Comparison of ENCODE assay signal across 8 mouse cellular contexts in the genomic region with DNA sequence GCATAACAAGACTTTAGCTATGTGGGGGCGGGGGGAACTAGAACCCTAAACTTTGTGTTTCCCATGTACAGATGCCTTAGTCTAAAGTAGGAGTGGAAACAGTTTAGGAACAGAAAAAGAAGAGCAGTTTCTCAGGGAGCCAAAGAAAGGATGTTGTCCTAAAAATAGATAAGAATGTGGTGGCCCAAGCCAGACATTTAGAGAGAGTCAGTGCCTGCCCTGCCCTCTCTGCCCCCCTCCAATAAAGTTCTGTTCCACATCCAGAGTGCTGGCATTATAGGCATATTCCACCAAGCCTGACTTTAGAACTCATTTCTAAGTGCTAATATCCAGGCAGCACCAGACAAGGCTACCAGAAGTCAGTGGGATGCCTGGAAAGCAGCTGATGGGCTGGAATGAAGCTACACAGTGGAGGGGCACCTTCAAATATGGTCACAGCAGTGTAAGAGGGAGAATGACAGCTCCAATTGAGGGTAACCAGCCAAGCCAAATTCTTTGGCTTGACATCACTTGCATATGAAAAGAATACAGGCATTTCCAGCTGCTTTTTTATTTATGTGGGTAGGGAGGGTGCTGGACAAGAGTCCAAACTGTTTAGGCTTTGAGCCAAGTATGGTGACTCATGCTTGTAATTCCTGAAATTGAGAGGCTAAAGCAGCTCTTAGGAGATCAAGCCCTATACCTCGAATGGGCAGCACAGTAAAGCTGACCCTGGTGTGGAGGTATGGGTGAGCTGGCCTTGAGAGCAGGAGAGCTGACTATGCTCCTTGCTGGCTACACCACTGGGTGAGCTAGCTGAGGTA. TPM values are rescaled to one million over a fixed set of nuclear protein-coding genes. Genes with fewer than 3 reads are reported as not detected.
DNase-seq lines count a peak whose midpoint lies in the region; ATAC-seq lines count a peak whose summit lies in the region.

No protein-coding gene starts in this region.

- intact Hi-C loops in left cerebral cortex, postnatal 4 days (cut with DNase I) = no loop called here
- intact Hi-C loops in left cerebral cortex, postnatal 14 days (cut with DNase I) = no loop called here

- H3K27me3 ChIP-seq in heart, embryonic 12.5 days (replicated peaks) = no peaks in the 10 kb centered on the region

- no peak overlapping the region for H3K4me3 ChIP-seq in heart, embryonic 12.5 days

- H3K4me1 ChIP-seq in heart, embryonic 12.5 days (replicated peaks) = peaks cover 20% of the 10 kb centered on the region

- H3K9me3 ChIP-seq in heart, embryonic 12.5 days (replicated peaks) = no peaks in the 10 kb centered on the region

- WGBS in heart, embryonic 12.5 days = 54% methylated on average over 2 of the region's 2 CpGs

- 0 out of 2 replicates have a peak overlapping the region, but pooled peaks have one; percentile 8 for H3K4me2 ChIP-seq in heart, embryonic 12.5 days

- H3K9ac ChIP-seq in heart, embryonic 12.5 days = no peak overlapping the region; the same call in 1 of the 2 replicates

- peak; percentile 64 for ATAC-seq in heart, embryonic 12.5 days (ENCODE audit: insufficient number of reproducible peaks, low FRiP score)

- peak overlapping the region; percentile 88 for H3K27ac ChIP-seq in heart, embryonic 12.5 days (ENCODE audit: poor library complexity, severe bottlenecking)

- peak; percentile 19 for DNase-seq in left cerebral cortex, postnatal 4 days
- DNase-seq in left cerebral cortex, postnatal 14 days (ENCODE audit: low spot score in 2 of 2) = no peak
- peak; percentile 6 for DNase-seq in adrenal gland, postnatal 25 days
- peak; percentile 82 for DNase-seq in kidney, postnatal 14 days
- DNase-seq in urinary bladder, postnatal 25 days (ENCODE audit: low spot score) = peak; percentile 52
- no peak for DNase-seq in layer of hippocampus, adult 8-10 months (ENCODE audit: low spot score in 2 of 2)
- no peak for DNase-seq in right cerebral cortex, adult 18-20 months

- no peaks in the 10 kb centered on the region for H3K36me3 ChIP-seq in heart, embryonic 12.5 days

RNA-seq across cellular contexts. Expression of a gene that starts 6.6 kb away (rescaled TPM):
- 10 to 100 TPM; 46.2 to 48.3 TPM for total RNA-seq in left cerebral cortex, postnatal 4 days (2021)
- 10 to 100 TPM; 54.7 to 55.1 TPM for total RNA-seq in left cerebral cortex, postnatal 14 days (2021)
- 54.0 and 56.7 TPM in 2 replicates for total RNA-seq in adrenal gland, postnatal 25 days (2021)
- polyA plus RNA-seq in heart, embryonic 12.5 days (2016; fragmentation: Nextera tagmentation; extraction: Ambion mirVana) = 56.9 and 63.5 TPM in 2 replicates
- total RNA-seq in layer of hippocampus, adult 8-10 months (2022) = 10 to 100 TPM; 42.0 to 52.7 (median 48.8) TPM

RNA-seq across cellular contexts. Expression of a gene that starts 24.7 kb away (rescaled TPM):
- total RNA-seq in left cerebral cortex, postnatal 4 days (2021) = 100 to 1,000 TPM in 1 of 2 experiments, 10 to 100 TPM in 1; 97.1 to 104 TPM
- total RNA-seq in left cerebral cortex, postnatal 14 days (2021) = 10 to 100 TPM; 90.1 to 91.0 TPM
- 84.8 and 104 TPM in 2 replicates for total RNA-seq in adrenal gland, postnatal 25 days (2021)
- 43.8 and 43.9 TPM in 2 replicates for polyA plus RNA-seq in heart, embryonic 12.5 days (2016; fragmentation: Nextera tagmentation; extraction: Ambion mirVana)
- 100 to 1,000 TPM in 2 of 4 experiments, 10 to 100 TPM in 2; 87.4 to 109 (median 99.4) TPM for total RNA-seq in layer of hippocampus, adult 8-10 months (2022)

RNA-seq across cellular contexts. Expression of a gene that starts 33.1 kb away (rescaled TPM):
- total RNA-seq in left cerebral cortex, postnatal 4 days (2021) = 100 to 1,000 TPM; 123 to 135 TPM
- total RNA-seq in left cerebral cortex, postnatal 14 days (2021) = 100 to 1,000 TPM; 182 to 186 TPM
- 143 and 171 TPM in 2 replicates for total RNA-seq in adrenal gland, postnatal 25 days (2021)
- 50.3 and 52.2 TPM in 2 replicates for polyA plus RNA-seq in heart, embryonic 12.5 days (2016; fragmentation: Nextera tagmentation; extraction: Ambion mirVana)
- total RNA-seq in layer of hippocampus, adult 8-10 months (2022) = 100 to 1,000 TPM; 206 to 222 (median 217) TPM

Comparison
In these comparisons a context has a peak if more than half of its experiments do, and no peak if none do; other contexts are left out.
1. DNase-seq: peak in left cerebral cortex, postnatal 4 days (single experiment), adrenal gland, postnatal 25 days (single experiment), kidney, postnatal 14 days (single experiment) and urinary bladder, postnatal 25 days (single experiment); none in left cerebral cortex, postnatal 14 days (0 of 2), layer of hippocampus, adult 8-10 months (0 of 2) and right cerebral cortex, adult 18-20 months (single experiment).